Mouse (Mus musculus): ENCODE data around the gene Gramd4. TPM values are rescaled to one million over a fixed set of nuclear protein-coding genes. Genes with fewer than 3 reads are reported as not detected.
"Not testable (repeated sequence)": the region's sequence is repeated elsewhere in the genome, so short reads cannot be mapped to it uniquely, and the experiment has no call there.

Gene Gramd4
- total RNA-seq, 1 experiment: 24.5 TPM

GRCm38 (mm10) chr15:86159093-86159492, 101.6 kb downstream of the Gramd4 start:
- no peak overlapping the region for H3K4me3 ChIP-seq (ENCODE audit: insufficient read depth in 1 of 2, low read depth in 1 of 2, low read length in 2 of 2, poor library complexity in 1 of 2, severe bottlenecking in 1 of 2)
- no peak for DNase-seq (ENCODE audit: low read depth, low spot score)
- H3K9ac ChIP-seq (ENCODE audit: insufficient read depth, low read depth, low read length, poor library complexity, severe bottlenecking): no peak overlapping the region
- no peaks in the 10 kb centered on the region for H3K9me3 ChIP-seq (ENCODE audit: control insufficient read depth, insufficient read depth, low read depth, low read length)
- TF ChIP-seq CHD2 (IDR thresholded peaks at IDR 0.05; ENCODE audit: low read depth, low read length) (no peak), ZC3H11A (IDR thresholded peaks at IDR 0.05; ENCODE audit: borderline replicate concordance, low read depth, low read length) (no peak), HCFC1 (IDR thresholded peaks at IDR 0.05; ENCODE audit: borderline replicate concordance, insufficient read depth, low read length) (no peak)
- no peak overlapping the region for H3K27ac ChIP-seq (ENCODE audit: insufficient read depth, low read depth, low read length, poor library complexity, severe bottlenecking)
- in situ Hi-C loops (cut with MboI; ENCODE audit: low sequenced_read_pairs in 2 of 2, unreplicated experiment in 2 of 2): no loop called here
- no peaks in the 10 kb centered on the region; a peak in 1 of 4 replicates for H3K4me1 ChIP-seq (ENCODE audit: control insufficient read depth in 2 of 2, insufficient read depth in 2 of 2, low read length in 2 of 2, poor library complexity in 1 of 2)
- peaks cover 6% of the 10 kb centered on the region; the same call in 1 of the 2 replicates for H3K36me3 ChIP-seq (ENCODE audit: control insufficient read depth, insufficient read depth, low read length, poor library complexity, severe bottlenecking)

GRCm38 (mm10) chr15:86159719-86160118, 102.2 kb downstream of the Gramd4 start:
- H3K36me3 ChIP-seq (ENCODE audit: control insufficient read depth, insufficient read depth, low read length, poor library complexity, severe bottlenecking): peaks cover 6% of the 10 kb centered on the region; the same call in 1 of the 2 replicates
- no peak overlapping the region for H3K4me3 ChIP-seq (ENCODE audit: insufficient read depth in 1 of 2, low read depth in 1 of 2, low read length in 2 of 2, poor library complexity in 1 of 2, severe bottlenecking in 1 of 2)
- no peaks in the 10 kb centered on the region for H3K9me3 ChIP-seq (ENCODE audit: control insufficient read depth, insufficient read depth, low read depth, low read length)
- in situ Hi-C loops (cut with MboI; ENCODE audit: low sequenced_read_pairs in 2 of 2, unreplicated experiment in 2 of 2): no loop called here
- H3K27ac ChIP-seq (ENCODE audit: insufficient read depth, low read depth, low read length, poor library complexity, severe bottlenecking): no peak overlapping the region
- H3K4me1 ChIP-seq (ENCODE audit: control insufficient read depth in 2 of 2, insufficient read depth in 2 of 2, low read length in 2 of 2, poor library complexity in 1 of 2): no peaks in the 10 kb centered on the region; a peak in 1 of 4 replicates
- DNase-seq (ENCODE audit: low read depth, low spot score): no peak
- no peak overlapping the region for H3K9ac ChIP-seq (ENCODE audit: insufficient read depth, low read depth, low read length, poor library complexity, severe bottlenecking)
- TF ChIP-seq ZC3H11A (IDR thresholded peaks at IDR 0.05; ENCODE audit: borderline replicate concordance, low read depth, low read length): no peak
- no peak for TF ChIP-seq CHD2 (IDR thresholded peaks at IDR 0.05; ENCODE audit: low read depth, low read length)

GRCm38 (mm10) chr15:86160906-86161305, 103.4 kb downstream of the Gramd4 start:
- in situ Hi-C loops (cut with MboI; ENCODE audit: low sequenced_read_pairs in 2 of 2, unreplicated experiment in 2 of 2): no loop called here
- TF ChIP-seq ZNF384 (IDR thresholded peaks at IDR 0.05; ENCODE audit: low read depth, low read length) (no peak), ZC3H11A (IDR thresholded peaks at IDR 0.05; ENCODE audit: borderline replicate concordance, low read depth, low read length) (no peak)
- H3K4me3 ChIP-seq (ENCODE audit: insufficient read depth in 1 of 2, low read depth in 1 of 2, low read length in 2 of 2, poor library complexity in 1 of 2, severe bottlenecking in 1 of 2): no peak overlapping the region

GRCm38 (mm10) chr15:86161800-86162199, 104.3 kb downstream of the Gramd4 start:
- in situ Hi-C loops (cut with MboI; ENCODE audit: low sequenced_read_pairs in 2 of 2, unreplicated experiment in 2 of 2); DNase-seq (ENCODE audit: low read depth, low spot score); H3K27ac ChIP-seq (ENCODE audit: insufficient read depth, low read depth, low read length, poor library complexity, severe bottlenecking); H3K36me3 ChIP-seq (ENCODE audit: control insufficient read depth, insufficient read depth, low read length, poor library complexity, severe bottlenecking); H3K4me1 ChIP-seq (ENCODE audit: control insufficient read depth in 2 of 2, insufficient read depth in 2 of 2, low read length in 2 of 2, poor library complexity in 1 of 2); H3K9me3 ChIP-seq (ENCODE audit: control insufficient read depth, insufficient read depth, low read depth, low read length); H3K9ac ChIP-seq (ENCODE audit: insufficient read depth, low read depth, low read length, poor library complexity, severe bottlenecking); H3K4me3 ChIP-seq (ENCODE audit: insufficient read depth in 1 of 2, low read depth in 1 of 2, low read length in 2 of 2, poor library complexity in 1 of 2, severe bottlenecking in 1 of 2): not testable (repeated sequence)

More at GRCm38 (mm10) chr15:86160906-86161305, 103.4 kb downstream of the Gramd4 start:
- no peaks in the 10 kb centered on the region for H3K9me3 ChIP-seq (ENCODE audit: control insufficient read depth, insufficient read depth, low read depth, low read length)
- no peak for DNase-seq (ENCODE audit: low read depth, low spot score)
- peaks cover 6% of the 10 kb centered on the region; the same call in 1 of the 2 replicates for H3K36me3 ChIP-seq (ENCODE audit: control insufficient read depth, insufficient read depth, low read length, poor library complexity, severe bottlenecking)
- H3K27ac ChIP-seq (ENCODE audit: insufficient read depth, low read depth, low read length, poor library complexity, severe bottlenecking): no peak overlapping the region
- no peak overlapping the region for H3K9ac ChIP-seq (ENCODE audit: insufficient read depth, low read depth, low read length, poor library complexity, severe bottlenecking)
- H3K4me1 ChIP-seq (ENCODE audit: control insufficient read depth in 2 of 2, insufficient read depth in 2 of 2, low read length in 2 of 2, poor library complexity in 1 of 2): peaks cover 2 to 5% of the 10 kb centered on the region in 2 experiments; a peak in 3 of 4 replicates

GRCm38 (mm10) chr15:86164718-86165345, 107.3 kb downstream of the Gramd4 start:
- in situ Hi-C loops (cut with MboI; ENCODE audit: low sequenced_read_pairs in 2 of 2, unreplicated experiment in 2 of 2): no loop called here
- Histone ChIP-seq H3K9me3 (ENCODE audit: control insufficient read depth, insufficient read depth, low read depth, low read length) (no peaks in the 10 kb centered on the region), H3K4me3 (ENCODE audit: insufficient read depth in 1 of 2, low read depth in 1 of 2, low read length in 2 of 2, poor library complexity in 1 of 2, severe bottlenecking in 1 of 2) (peak overlapping the region in 1 of 2 experiments; percentile 27; a peak in 1 of 4 replicates), H3K36me3 (ENCODE audit: control insufficient read depth, insufficient read depth, low read length, poor library complexity, severe bottlenecking) (no peaks in the 10 kb centered on the region), H3K27ac (ENCODE audit: insufficient read depth, low read depth, low read length, poor library complexity, severe bottlenecking) (no peak overlapping the region), H3K4me1 (ENCODE audit: control insufficient read depth in 2 of 2, insufficient read depth in 2 of 2, low read length in 2 of 2, poor library complexity in 1 of 2) (peaks cover 5 to 18% of the 10 kb centered on the region in 2 experiments; a peak in 3 of 4 replicates), H3K9ac (ENCODE audit: insufficient read depth, low read depth, low read length, poor library complexity, severe bottlenecking) (no peak overlapping the region)
- DNase-seq (ENCODE audit: low read depth, low spot score): no peak
- TF ChIP-seq HCFC1 (IDR thresholded peaks at IDR 0.05; ENCODE audit: borderline replicate concordance, insufficient read depth, low read length) (no peak), CHD2 (IDR thresholded peaks at IDR 0.05; ENCODE audit: low read depth, low read length) (no peak), ZNF384 (IDR thresholded peaks at IDR 0.05; ENCODE audit: low read depth, low read length) (no peak), MAFK (IDR thresholded peaks at IDR 0.05; ENCODE audit: insufficient read depth, low read depth, low read length) (no peak), ZC3H11A (IDR thresholded peaks at IDR 0.05; ENCODE audit: borderline replicate concordance, low read depth, low read length) (no peak)

All from ES-E14 (cell line).